Mouse (Mus musculus): ENCODE data around the gene Gm47969. TPM values are rescaled to one million over a fixed set of nuclear protein-coding genes. Genes with fewer than 3 reads are reported as not detected.
"Not testable (repeated sequence)": the region's sequence is repeated elsewhere in the genome, so short reads cannot be mapped to it uniquely, and the experiment has no call there.

Gm47969 gene
- total RNA-seq (2021): not detected

DNA sequence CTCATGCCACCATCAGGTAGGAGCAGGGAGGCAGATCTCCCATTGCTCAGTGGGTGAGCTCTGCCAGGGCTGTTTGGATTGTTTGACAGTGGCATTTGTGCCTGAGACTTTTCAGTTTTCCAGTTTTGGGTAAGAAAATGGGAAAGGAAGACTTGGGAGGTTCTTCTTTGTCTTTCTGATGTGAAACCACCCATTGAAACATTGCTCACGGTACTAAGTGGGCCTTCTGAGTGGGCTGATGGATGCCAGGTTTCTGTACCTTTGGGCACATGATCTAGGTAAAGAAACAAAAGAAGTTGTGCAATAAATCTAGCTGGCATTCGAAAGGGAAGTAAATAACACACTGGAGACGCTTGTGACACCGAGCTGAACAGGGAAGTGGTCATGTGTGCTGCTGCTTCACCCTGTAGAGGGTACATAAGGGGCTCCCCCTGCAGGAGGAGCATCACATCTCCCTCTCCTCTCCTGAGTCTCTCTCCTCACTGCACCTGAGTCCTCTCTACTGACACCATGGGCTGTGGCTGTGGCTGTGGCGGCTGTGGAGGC lies at the start of gene Gm47969:
Gene Gm47969, plus strand, starts transcription at position 51 of the 546 bp plus-strand sequence.
- intact Hi-C loops (cut with DNase I): no loop called here
- no peak for DNase-seq (ENCODE audit: low spot score in 2 of 2)

GRCm38 (mm10) chr1:83000306-83000705 lies 44.4 kb upstream of the Gm47969 start, which contains the start of gene Gm47959:
Gene Gm47959 (plus strand): TSS chr1:83000548.
- intact Hi-C loops (cut with DNase I); DNase-seq (ENCODE audit: low spot score in 2 of 2): not testable (repeated sequence)

DNA sequence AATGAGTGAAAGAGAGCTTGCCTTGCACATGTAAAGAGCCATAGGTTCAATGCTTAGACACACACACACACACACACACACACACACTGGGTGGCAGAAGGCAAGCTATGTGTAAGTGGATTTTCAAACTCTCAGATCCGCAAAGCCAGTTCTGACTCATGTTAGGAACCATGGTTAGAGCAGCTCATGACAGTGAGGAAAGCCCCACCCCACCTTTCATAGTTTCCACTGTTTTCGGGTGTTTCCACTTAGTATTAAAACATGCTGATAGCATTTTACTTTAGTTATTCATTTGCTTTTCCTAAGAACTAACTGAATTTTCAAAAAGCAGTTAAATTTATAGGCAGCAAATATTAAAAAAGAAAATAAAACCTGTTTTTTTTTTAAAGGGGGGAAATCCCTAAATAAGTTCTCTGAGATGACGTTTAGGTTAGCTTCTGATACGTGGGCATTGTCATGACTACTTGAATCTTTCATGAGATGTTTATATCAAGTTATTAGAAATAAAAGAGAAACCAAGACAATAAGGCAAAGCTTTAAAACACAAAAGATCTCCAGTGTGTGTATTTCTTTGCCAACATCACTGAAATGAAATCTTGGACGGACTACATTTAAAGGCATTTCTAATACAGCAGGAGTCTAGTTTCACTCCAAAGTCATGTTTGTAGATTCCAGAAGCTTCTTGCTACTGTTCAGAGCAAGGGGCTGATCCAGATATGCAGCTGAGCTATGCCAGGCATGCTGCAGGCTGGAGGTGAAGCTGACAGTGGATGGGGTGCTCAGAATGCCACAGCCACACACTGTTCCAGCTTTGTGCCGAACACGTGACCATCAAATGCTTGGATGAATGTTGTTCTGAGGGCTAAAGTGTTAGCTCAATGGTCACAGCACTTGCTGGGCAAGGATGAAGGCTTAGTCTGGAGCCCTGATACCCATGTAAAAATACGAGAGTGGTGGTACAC lies 38.2 kb upstream of the Gm47969 start:
- no peak for DNase-seq (ENCODE audit: low spot score in 2 of 2)
- intact Hi-C loops (cut with DNase I): no loop called here

- intact Hi-C loops (cut with DNase I): no loop called here
- no peak for DNase-seq (ENCODE audit: low spot score in 2 of 2)
These were observed 37.3 kb upstream of the Gm47969 start for GRCm38 (mm10) chr1:83007471-83007870.

GRCm38 (mm10) chr1:83014477-83014876 lies 30.3 kb upstream of the Gm47969 start:
- no peak for DNase-seq (ENCODE audit: low spot score in 2 of 2)
- intact Hi-C loops (cut with DNase I): no loop called here

- no peak for DNase-seq (ENCODE audit: low spot score in 2 of 2)
- intact Hi-C loops (cut with DNase I): no loop called here
These were observed 29.3 kb upstream of the Gm47969 start for GRCm38 (mm10) chr1:83015329-83015879.

- DNase-seq (ENCODE audit: low spot score in 2 of 2): no peak
- intact Hi-C loops (cut with DNase I): no loop called here
These were observed 28.2 kb upstream of the Gm47969 start for GRCm38 (mm10) chr1:83016556-83016955.

DNA sequence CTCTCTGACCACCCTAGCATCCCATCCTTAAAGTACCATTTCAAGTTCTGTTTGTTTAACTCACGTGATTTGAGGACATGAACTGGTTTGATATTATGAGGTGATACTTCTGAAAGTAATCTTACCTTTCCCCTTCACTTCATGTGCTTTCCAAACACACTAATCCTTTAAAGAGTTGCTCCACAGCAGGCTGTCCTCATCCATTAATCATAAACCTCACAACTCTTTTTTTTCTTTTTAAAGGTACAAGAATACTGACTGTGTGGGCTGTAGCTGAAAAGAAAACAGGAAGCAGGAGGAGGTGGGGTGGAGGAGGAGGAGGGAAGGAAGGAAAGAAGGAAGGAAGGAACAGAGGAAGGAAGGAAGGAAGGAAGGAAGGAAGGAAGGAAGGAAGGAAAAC lies 12.8 kb upstream of the Gm47969 start:
- intact Hi-C loops (cut with DNase I): no loop called here
- no peak for DNase-seq (ENCODE audit: low spot score in 2 of 2)

DNA sequence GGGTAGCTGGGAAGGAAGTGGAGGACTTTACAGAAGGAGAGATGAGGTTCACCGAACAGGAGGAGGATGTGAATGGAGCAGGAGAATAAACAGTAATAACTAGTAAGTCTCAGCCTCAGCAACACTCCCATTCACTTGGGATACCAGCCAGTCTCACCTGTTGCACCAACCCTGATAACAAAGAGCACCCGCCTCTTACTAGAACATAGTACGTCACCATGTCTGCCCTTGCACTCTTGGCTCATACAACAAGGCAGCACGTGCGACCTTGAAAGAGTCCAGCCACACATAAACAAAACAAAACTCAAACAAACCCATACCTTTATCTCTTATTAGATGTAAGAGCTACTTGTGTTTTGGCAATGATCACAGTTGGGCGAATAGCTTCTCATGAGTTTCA lies 12.2 kb upstream of the Gm47969 start:
- DNase-seq (ENCODE audit: low spot score in 2 of 2): no peak
- intact Hi-C loops (cut with DNase I): no loop called here

- DNase-seq (ENCODE audit: low spot score in 2 of 2): no peak
- intact Hi-C loops (cut with DNase I): no loop called here
These were observed 10.2 kb upstream of the Gm47969 start for GRCm38 (mm10) chr1:83034509-83034908.

DNA sequence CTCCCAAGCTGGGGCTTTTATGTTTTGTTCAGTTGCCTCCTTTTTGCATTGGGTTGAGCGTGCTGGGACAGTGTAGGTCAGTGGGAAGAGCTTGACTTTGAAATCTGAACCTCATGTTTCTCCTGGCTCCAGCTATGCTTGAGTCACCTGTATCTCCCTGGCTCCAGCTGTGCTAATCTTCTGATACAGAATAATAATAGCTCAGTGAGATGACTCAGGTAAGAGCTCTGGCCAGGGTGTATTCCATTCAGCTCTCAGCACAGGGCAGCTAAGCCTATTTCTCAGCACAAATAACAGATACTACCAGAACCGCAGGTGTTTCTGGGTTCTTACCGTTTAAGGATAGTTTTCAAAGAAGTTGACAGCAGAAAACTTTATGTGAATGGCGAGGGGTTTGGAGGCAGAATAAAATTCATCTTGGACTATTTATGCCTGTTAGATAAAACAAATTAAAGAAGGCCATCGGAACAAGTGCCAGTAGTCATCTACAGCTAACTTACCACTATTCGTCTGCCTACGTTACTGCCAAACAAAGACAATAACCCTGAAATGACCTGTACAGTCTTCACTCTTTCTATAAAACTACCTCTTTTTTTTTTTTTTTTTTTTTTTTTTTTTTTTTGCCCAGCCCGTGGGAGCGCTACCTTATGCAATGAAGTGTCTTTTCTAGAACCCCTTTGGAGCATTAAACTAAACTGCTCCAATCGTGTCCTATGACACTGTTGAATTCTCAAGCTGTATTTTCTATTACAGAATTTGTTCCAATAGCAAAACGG lies 7.7 kb upstream of the Gm47969 start:
- intact Hi-C loops (cut with DNase I): no loop called here
- DNase-seq (ENCODE audit: low spot score in 2 of 2): no peak

GRCm38 (mm10) chr1:83038109-83038672 lies 6.5 kb upstream of the Gm47969 start, which contains the start of gene Slc19a3:
Gene Slc19a3 (minus strand): TSS chr1:83038448.
- DNase-seq (ENCODE audit: low spot score in 2 of 2): peak; percentile 32 to 59
- intact Hi-C loops (cut with DNase I): no loop called here

- intact Hi-C loops (cut with DNase I): no loop called here
- DNase-seq (ENCODE audit: low spot score in 2 of 2): no peak
These were observed 5.7 kb upstream of the Gm47969 start for GRCm38 (mm10) chr1:83039080-83039479.

DNA sequence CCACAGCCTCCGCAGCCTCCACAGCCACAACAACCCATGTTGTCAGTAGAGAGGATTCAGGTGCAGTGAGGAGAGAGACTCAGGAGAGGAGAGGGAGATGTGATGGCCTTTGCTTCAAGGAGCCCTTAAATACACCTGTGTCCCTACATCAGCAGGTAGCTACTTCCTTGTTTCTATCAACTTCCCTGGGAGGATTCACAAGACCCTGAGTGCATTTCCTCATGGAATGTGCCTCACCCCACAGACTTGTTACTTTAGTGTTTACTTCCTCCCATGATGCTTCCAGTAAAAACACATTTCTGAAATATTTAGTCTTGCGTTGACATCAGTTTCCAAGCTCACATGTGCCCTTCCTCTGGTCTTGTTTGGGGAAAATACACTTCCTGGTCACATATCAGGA lies 2.4 kb upstream of the Gm47969 start, which contains the start of gene Krtap28-10:
Gene Krtap28-10, minus strand, starts transcription at position 101 of the 400 bp plus-strand sequence.
- DNase-seq (ENCODE audit: low spot score in 2 of 2): no peak
- intact Hi-C loops (cut with DNase I): no loop called here

GRCm38 (mm10) chr1:83058481-83058880 lies 13.7 kb downstream of the Gm47969 start:
- intact Hi-C loops (cut with DNase I): no loop called here
- DNase-seq (ENCODE audit: low spot score in 2 of 2): no peak

DNA sequence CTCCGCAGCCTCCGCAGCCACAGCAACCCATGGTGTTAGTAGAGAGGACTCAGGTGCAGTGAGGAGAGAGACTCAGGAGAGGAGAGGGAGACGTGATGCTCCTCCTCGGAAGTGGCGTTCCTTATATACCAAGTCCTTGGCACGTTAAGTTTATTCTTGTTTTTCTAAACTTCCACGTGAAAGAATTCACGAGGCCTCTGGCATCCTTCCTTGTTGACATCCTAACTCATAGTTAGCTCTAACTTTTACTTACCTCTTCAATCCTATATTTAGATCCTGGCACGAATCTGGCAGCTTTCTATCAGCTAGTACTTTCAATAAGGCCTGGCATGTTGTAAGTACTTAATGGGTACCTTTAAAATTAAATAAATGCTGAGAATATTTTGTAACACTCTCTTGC lies 14.5 kb downstream of the Gm47969 start, which contains the start of gene A030005K14Rik:
Gene A030005K14Rik, minus strand, starts transcription at position 101 of the 400 bp plus-strand sequence.
- intact Hi-C loops (cut with DNase I): no loop called here
- DNase-seq (ENCODE audit: low spot score in 2 of 2): no peak

GRCm38 (mm10) chr1:83060643-83061042 lies 15.9 kb downstream of the Gm47969 start, which contains the start of gene Krtap28-13:
Gene Krtap28-13 (plus strand): TSS chr1:83060930.
- intact Hi-C loops (cut with DNase I): loop anchor here (5.0 kb wide), 1 partner anchor 127 kb away; no protein-coding TSS in a partner anchor
- DNase-seq (ENCODE audit: low spot score in 2 of 2): no peak

DNA sequence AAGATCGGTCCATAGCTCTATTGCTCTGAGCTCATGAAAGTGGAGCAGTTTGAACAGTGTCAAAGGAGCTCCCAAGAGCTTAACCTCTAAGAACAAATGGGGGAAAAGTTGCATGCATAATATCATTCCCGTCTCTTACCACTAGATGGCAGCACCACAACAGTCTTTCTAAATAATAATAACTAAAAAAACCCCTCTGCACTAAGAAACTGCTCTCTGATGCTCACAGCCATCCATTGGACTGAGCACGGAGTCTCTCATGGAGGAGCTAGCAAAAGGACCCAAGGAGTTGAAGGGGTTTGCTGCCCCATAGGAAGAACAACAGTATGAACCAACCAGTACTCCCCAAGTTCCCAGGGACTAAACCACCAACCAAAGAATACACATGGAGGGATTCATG lies 20.1 kb downstream of the Gm47969 start:
- intact Hi-C loops (cut with DNase I): loop anchor here (5.0 kb wide), 2 partner anchors 122 to 652 kb away; no protein-coding TSS in a partner anchor

GRCm38 (mm10) chr1:83066577-83066976 lies 21.8 kb downstream of the Gm47969 start:
- DNase-seq (ENCODE audit: low spot score in 2 of 2): peak in 1 of 2 experiments; percentile 29
- intact Hi-C loops (cut with DNase I): loop anchor here (5.0 kb wide), 1 partner anchor 651 kb away; no protein-coding TSS in a partner anchor

More for the DNA sequence above, 20.1 kb downstream of the Gm47969 start:
- peak; percentile 6 to 36 for DNase-seq (ENCODE audit: low spot score in 2 of 2)

All from left cerebral cortex, postnatal 25 days (tissue).